Mouse (Mus musculus): Measurements from ENCODE around the gene Itgb8.

The Itgb8 gene

GRCm38 (mm10) chr12:119207464-119207801 is 31.2 kb downstream of the Itgb8 start:
- no peak for DNase-seq

- DNase-seq: no peak
Measured at GRCm38 (mm10) chr12:119206711-119207463, 31.7 kb downstream of the Itgb8 start.

- DNase-seq: no peak
Measured at GRCm38 (mm10) chr12:119204411-119204810, 34.2 kb downstream of the Itgb8 start.

- DNase-seq: no peak
Measured at GRCm38 (mm10) chr12:119202766-119203165, 35.8 kb downstream of the Itgb8 start.

GRCm38 (mm10) chr12:119195145-119195544 is 43.5 kb downstream of the Itgb8 start:
- DNase-seq: no peak

GRCm38 (mm10) chr12:119189814-119190213 is 48.8 kb downstream of the Itgb8 start:
- DNase-seq: no peak

GRCm38 (mm10) chr12:119185441-119185840 is 53.2 kb downstream of the Itgb8 start:
- DNase-seq: no peak

- no peak for DNase-seq
Measured at GRCm38 (mm10) chr12:119182215-119182924, 56.2 kb downstream of the Itgb8 start.

GRCm38 (mm10) chr12:119176017-119176416 is 62.6 kb downstream of the Itgb8 start:
- no peak for DNase-seq

GRCm38 (mm10) chr12:119169828-119170539 is 68.6 kb downstream of the Itgb8 start:
- DNase-seq: no peak

- DNase-seq: no peak
Measured at GRCm38 (mm10) chr12:119169143-119169542, 69.5 kb downstream of the Itgb8 start.

GRCm38 (mm10) chr12:119165115-119165514 is 73.5 kb downstream of the Itgb8 start:
- no peak for DNase-seq

GRCm38 (mm10) chr12:119164672-119165071 is 73.9 kb downstream of the Itgb8 start:
- DNase-seq: no peak

GRCm38 (mm10) chr12:119164176-119164575 is 74.4 kb downstream of the Itgb8 start:
- no peak for DNase-seq

- DNase-seq: no peak
Measured at GRCm38 (mm10) chr12:119160786-119161185, 77.8 kb downstream of the Itgb8 start.

- no peak for DNase-seq
Measured at GRCm38 (mm10) chr12:119159254-119159933, 79.2 kb downstream of the Itgb8 start.

- DNase-seq: no peak
Measured at GRCm38 (mm10) chr12:119157686-119158085, 80.9 kb downstream of the Itgb8 start.

- no peak for DNase-seq
Measured at GRCm38 (mm10) chr12:119157068-119157467, 81.5 kb downstream of the Itgb8 start.

- no peak for DNase-seq
Measured at GRCm38 (mm10) chr12:119155566-119155965, 83.0 kb downstream of the Itgb8 start.

- no peak for DNase-seq
Measured at GRCm38 (mm10) chr12:119150956-119151355, 87.6 kb downstream of the Itgb8 start.

GRCm38 (mm10) chr12:119147753-119148152 is 90.8 kb downstream of the Itgb8 start:
- DNase-seq: no peak

- no peak for DNase-seq
Measured at GRCm38 (mm10) chr12:119146031-119146430, 92.6 kb downstream of the Itgb8 start.

GRCm38 (mm10) chr12:119137946-119138345 is 100.7 kb downstream of the Itgb8 start:
- DNase-seq: no peak

Data from spleen, adult 18-20 months (tissue).